Mouse (Mus musculus): ENCODE results near the gene Gabpb2. TPM values are rescaled to one million over a fixed set of nuclear protein-coding genes. Genes with fewer than 3 reads are reported as not detected.
"Not testable (repeated sequence)": the region's sequence is repeated elsewhere in the genome, so short reads cannot be mapped to it uniquely, and the experiment has no call there.

Gene Gabpb2
- total and polyA plus RNA-seq, 3 experiments: 8.6 to 14.1 (median 13.5) TPM

- TF ChIP-seq CTCF (IDR thresholded peaks at IDR 0.05): peak; percentile 22
- H3K27me3 ChIP-seq (ENCODE audit: control insufficient read depth, insufficient read depth, low read length); H3K9ac ChIP-seq (ENCODE audit: low read depth, low read length); H3K79me2 ChIP-seq (replicated peaks; ENCODE audit: control insufficient read depth, insufficient read depth, low read length); H3K36me3 ChIP-seq (ENCODE audit: control insufficient read depth, insufficient read depth, low read length); H3K4me1 ChIP-seq (ENCODE audit: control insufficient read depth, insufficient read depth, low read length); intact Hi-C loops (cut with DNase I); H3K4me3 ChIP-seq; DNase-seq; H3K27ac ChIP-seq: not testable (repeated sequence)
- WGBS: 93% methylated on average over 9 of the region's 10 CpGs
These were observed 4.7 kb downstream of the Gabpb2 start for GRCm38 (mm10) chr3:95212889-95213608.

- TF ChIP-seq CTCF (IDR thresholded peaks at IDR 0.05) (no peak), POLR2A (IDR thresholded peaks at IDR 0.05; ENCODE audit: insufficient read depth, low read depth, low read length) (no peak), EP300 (IDR thresholded peaks at IDR 0.05; ENCODE audit: insufficient read depth, low read depth, low read length) (no peak)
- Histone ChIP-seq H3K4me1 (ENCODE audit: control insufficient read depth, insufficient read depth, low read length) (no peaks in the 10 kb centered on the region), H3K9ac (ENCODE audit: low read depth, low read length) (no peak overlapping the region), H3K79me2 (replicated peaks; ENCODE audit: control insufficient read depth, insufficient read depth, low read length) (no peaks in the 10 kb centered on the region), H3K36me3 (ENCODE audit: control insufficient read depth, insufficient read depth, low read length) (no peaks in the 10 kb centered on the region; the same call in 1 of the 2 replicates), H3K4me3 (no peak overlapping the region), H3K27me3 (ENCODE audit: control insufficient read depth, insufficient read depth, low read length) (no peaks in the 10 kb centered on the region), H3K27ac (no peak overlapping the region)
- intact Hi-C loops (cut with DNase I): no loop called here
- no peak for DNase-seq
- WGBS: 64% methylated on average over 2 of the region's 2 CpGs
These were observed 7.1 kb downstream of the Gabpb2 start for GRCm38 (mm10) chr3:95210585-95210984.

GRCm38 (mm10) chr3:95208286-95208685 is 9.4 kb downstream of the Gabpb2 start:
- no peak overlapping the region for H3K4me3 ChIP-seq
- H3K27me3 ChIP-seq (ENCODE audit: control insufficient read depth, insufficient read depth, low read length): no peaks in the 10 kb centered on the region
- no peak overlapping the region for H3K9ac ChIP-seq (ENCODE audit: low read depth, low read length)
- TF ChIP-seq EP300 (IDR thresholded peaks at IDR 0.05; ENCODE audit: insufficient read depth, low read depth, low read length): no peak
- no peak for TF ChIP-seq CTCF (IDR thresholded peaks at IDR 0.05)
- TF ChIP-seq POLR2A (IDR thresholded peaks at IDR 0.05; ENCODE audit: insufficient read depth, low read depth, low read length): no peak
- intact Hi-C loops (cut with DNase I): no loop called here
- DNase-seq: no peak
- no peaks in the 10 kb centered on the region for H3K36me3 ChIP-seq (ENCODE audit: control insufficient read depth, insufficient read depth, low read length)
- 81% methylated on average over 4 of the region's 4 CpGs for WGBS
- no peak overlapping the region for H3K27ac ChIP-seq
- H3K4me1 ChIP-seq (ENCODE audit: control insufficient read depth, insufficient read depth, low read length): no peaks in the 10 kb centered on the region
- no peaks in the 10 kb centered on the region for H3K79me2 ChIP-seq (replicated peaks; ENCODE audit: control insufficient read depth, insufficient read depth, low read length)

- intact Hi-C loops (cut with DNase I): no loop called here
- no peak overlapping the region for H3K27ac ChIP-seq
- TF ChIP-seq POLR2A (IDR thresholded peaks at IDR 0.05; ENCODE audit: insufficient read depth, low read depth, low read length) (no peak), CTCF (IDR thresholded peaks at IDR 0.05) (no peak), EP300 (IDR thresholded peaks at IDR 0.05; ENCODE audit: insufficient read depth, low read depth, low read length) (no peak)
- no peaks in the 10 kb centered on the region; the same call in none of the 2 replicates for H3K36me3 ChIP-seq (ENCODE audit: control insufficient read depth, insufficient read depth, low read length)
- no peaks in the 10 kb centered on the region for H3K79me2 ChIP-seq (replicated peaks; ENCODE audit: control insufficient read depth, insufficient read depth, low read length)
- DNase-seq: no peak
- H3K9ac ChIP-seq (ENCODE audit: low read depth, low read length): no peak overlapping the region
- H3K4me3 ChIP-seq: no peak overlapping the region
- WGBS: 89% methylated on average over 6 of the region's 6 CpGs
- H3K4me1 ChIP-seq (ENCODE audit: control insufficient read depth, insufficient read depth, low read length): no peaks in the 10 kb centered on the region
- no peaks in the 10 kb centered on the region for H3K27me3 ChIP-seq (ENCODE audit: control insufficient read depth, insufficient read depth, low read length)
These were observed 13.8 kb downstream of the Gabpb2 start for GRCm38 (mm10) chr3:95203880-95204279.

- no peak for TF ChIP-seq CTCF (IDR thresholded peaks at IDR 0.05)
- TF ChIP-seq EP300 (IDR thresholded peaks at IDR 0.05; ENCODE audit: insufficient read depth, low read depth, low read length): no peak
- TF ChIP-seq POLR2A (IDR thresholded peaks at IDR 0.05; ENCODE audit: insufficient read depth, low read depth, low read length): no peak
- no peaks in the 10 kb centered on the region for H3K4me1 ChIP-seq (ENCODE audit: control insufficient read depth, insufficient read depth, low read length)
- WGBS: 87% methylated on average over 2 of the region's 2 CpGs
- DNase-seq: no peak
- H3K27ac ChIP-seq: no peak overlapping the region
- intact Hi-C loops (cut with DNase I): no loop called here
- no peaks in the 10 kb centered on the region for H3K27me3 ChIP-seq (ENCODE audit: control insufficient read depth, insufficient read depth, low read length)
- H3K36me3 ChIP-seq (ENCODE audit: control insufficient read depth, insufficient read depth, low read length): no peaks in the 10 kb centered on the region; the same call in none of the 2 replicates
- H3K79me2 ChIP-seq (replicated peaks; ENCODE audit: control insufficient read depth, insufficient read depth, low read length): no peaks in the 10 kb centered on the region
- no peak overlapping the region for H3K9ac ChIP-seq (ENCODE audit: low read depth, low read length)
- H3K4me3 ChIP-seq: no peak overlapping the region
These were observed 17.2 kb downstream of the Gabpb2 start for GRCm38 (mm10) chr3:95200562-95200961.

- no peaks in the 10 kb centered on the region for H3K27me3 ChIP-seq (ENCODE audit: control insufficient read depth, insufficient read depth, low read length)
- no peaks in the 10 kb centered on the region for H3K4me1 ChIP-seq (ENCODE audit: control insufficient read depth, insufficient read depth, low read length)
- H3K36me3 ChIP-seq (ENCODE audit: control insufficient read depth, insufficient read depth, low read length): no peaks in the 10 kb centered on the region; the same call in none of the 2 replicates
- TF ChIP-seq CTCF (IDR thresholded peaks at IDR 0.05) (no peak), POLR2A (IDR thresholded peaks at IDR 0.05; ENCODE audit: insufficient read depth, low read depth, low read length) (no peak), EP300 (IDR thresholded peaks at IDR 0.05; ENCODE audit: insufficient read depth, low read depth, low read length) (no peak)
- no peak overlapping the region for H3K27ac ChIP-seq
- no peak overlapping the region for H3K9ac ChIP-seq (ENCODE audit: low read depth, low read length)
- DNase-seq: no peak
- WGBS: 86% methylated on average over 7 of the region's 7 CpGs
- H3K79me2 ChIP-seq (replicated peaks; ENCODE audit: control insufficient read depth, insufficient read depth, low read length): no peaks in the 10 kb centered on the region
- intact Hi-C loops (cut with DNase I): no loop called here
- no peak overlapping the region for H3K4me3 ChIP-seq
These were observed 17.6 kb downstream of the Gabpb2 start for GRCm38 (mm10) chr3:95200132-95200531.

Measured in heart, adult 2 months (tissue).